Mouse (Mus musculus) forebrain, embryonic 15.5 days (tissue): Measurements from ENCODE around the gene 1700028P14Rik. TPM values are rescaled to one million over a fixed set of nuclear protein-coding genes. Genes with fewer than 3 reads are reported as not detected.
"Not testable (repeated sequence)": the region's sequence is repeated elsewhere in the genome, so short reads cannot be mapped to it uniquely, and the experiment has no call there.

Experiments
- ATAC-seq: fragments of 200-750 bp; cut with Nextera tagmentation; replicated peaks from 2 replicates; pipeline ENCODE4 v1.8.0; 2017; ENCODE audit warnings: mild to moderate bottlenecking, moderate TSS enrichment, moderate library complexity
- H3K27ac ChIP-seq: fragments of 300-500 bp; sonication (generic); replicated peaks from 2 replicates; pipeline ENCODE4 v1.5.1; 2015; ENCODE audit warnings: mild to moderate bottlenecking, inconsistent platforms
- H3K27me3 ChIP-seq: fragments of 300-500 bp; sonication (generic); 2 replicates; pipeline ENCODE4 v1.6.1; 2015; ENCODE audit warnings: inconsistent platforms
- H3K36me3 ChIP-seq: fragments of 300-500 bp; sonication (generic); 2 replicates; pipeline ENCODE4 v1.6.1; 2015; ENCODE audit warnings: mild to moderate bottlenecking, inconsistent platforms
- H3K4me1 ChIP-seq: fragments of 300-500 bp; sonication (generic); 2 replicates; pipeline ENCODE4 v1.6.1; 2015; ENCODE audit warnings: inconsistent platforms
- H3K4me2 ChIP-seq: fragments of 300-500 bp; sonication (generic); replicated peaks from 2 replicates; pipeline ENCODE4 v1.6.1; 2015; ENCODE audit warnings: mild to moderate bottlenecking, inconsistent platforms
- H3K4me3 ChIP-seq: fragments of 300-500 bp; sonication (generic); 2 replicates; pipeline ENCODE4 v1.5.1; 2015; ENCODE audit warnings: mild to moderate bottlenecking, inconsistent platforms
- H3K9ac ChIP-seq: fragments of 300-500 bp; sonication (generic); replicated peaks from 2 replicates; pipeline ENCODE4 v1.6.1; 2015; ENCODE audit warnings: mild to moderate bottlenecking, inconsistent platforms
- H3K9me3 ChIP-seq: fragments of 300-500 bp; sonication (generic); 2 replicates; pipeline ENCODE4 v1.6.1; 2016; ENCODE audit warnings: inconsistent platforms
- WGBS: fragments of 180-500 bp; shearing (Covaris S2); methylation state at CpG from one replicate; pipeline ENCODE4 v1.1.7; 2015; ENCODE audit warnings: mixed read lengths; 5-methylcytosine and 5-hydroxymethylcytosine counted together
- polyA plus RNA-seq: library from polyadenylated mRNA; unstranded; fragments of >200 nt; fragmentation: Nextera tagmentation; extraction: Ambion mirVana; gene quantifications from 2 replicates; pipeline ENCODE4 v1.2.1, GENCODE M21; 2015

Gene 1700028P14Rik
- 1.3 TPM in 2 replicates for polyA plus RNA-seq

DNA sequence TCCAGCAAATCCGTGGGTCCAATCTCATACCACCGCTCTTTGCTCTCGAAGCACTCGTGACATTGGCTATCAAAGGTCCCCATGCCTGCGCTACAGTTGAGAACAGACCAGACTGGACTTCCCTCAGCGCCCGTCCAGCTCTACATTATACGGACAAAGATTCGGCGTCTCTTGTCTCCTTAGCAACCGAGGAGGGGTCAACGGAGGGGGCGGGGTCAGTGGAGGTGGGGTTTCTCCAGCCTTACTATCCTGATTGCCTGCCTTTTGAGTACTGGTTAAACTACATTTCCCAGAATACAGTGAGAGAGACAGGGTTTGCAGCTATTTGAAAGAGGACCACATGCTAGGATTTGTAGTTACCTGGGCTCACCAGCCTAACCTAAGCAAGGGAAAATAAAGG lies at the start of gene 1700028P14Rik:
TSS of gene 1700028P14Rik (minus strand) at position 169 of the 400 bp plus-strand sequence.
- H3K9ac ChIP-seq, result no peak within 1 kb of the TSS
- H3K27ac ChIP-seq, result no peak within 1 kb of the TSS
- peak within 1 kb of the TSS; percentile 26; the same call in 1 of the 2 replicates for H3K4me3 ChIP-seq
- H3K4me1 ChIP-seq, result no peaks in the 10 kb centered on the region
- peak; percentile 83 for ATAC-seq
- H3K4me2 ChIP-seq, result peak within 1 kb of the TSS; percentile 37
- H3K36me3 ChIP-seq, result no peaks in the 10 kb centered on the region
- no peaks in the 10 kb centered on the region for H3K9me3 ChIP-seq
- 6% methylated on average over 13 of the region's 13 CpGs for WGBS
- H3K27me3 ChIP-seq, result no peaks in the 10 kb centered on the region

DNA sequence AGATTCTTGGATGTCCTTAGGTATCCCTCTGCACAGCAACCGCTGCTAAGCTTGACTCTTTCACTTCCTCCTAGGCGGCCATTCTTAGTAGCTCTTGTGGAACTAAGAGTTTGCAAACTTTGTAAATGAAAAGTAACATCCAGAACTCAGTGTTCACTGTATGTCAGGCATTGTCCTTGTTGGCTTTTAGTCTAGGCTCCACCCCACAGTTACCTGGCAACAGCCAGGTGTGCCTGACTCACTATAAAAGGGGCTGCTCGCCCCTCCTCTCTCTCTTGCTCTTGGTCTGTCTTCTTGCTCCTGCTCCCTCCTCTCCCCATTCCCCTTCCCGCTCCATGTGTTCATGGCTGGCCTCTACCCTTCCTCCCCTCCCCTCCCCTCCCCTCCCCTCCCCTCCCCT lies 46.5 kb upstream of the 1700028P14Rik start:
- Histone ChIP-seq H3K4me1 (peaks cover 4% of the 10 kb centered on the region; the same call in 1 of the 2 replicates), H3K4me3 (no peak overlapping the region), H3K36me3 (peaks cover 29% of the 10 kb centered on the region), H3K27me3 (no peaks in the 10 kb centered on the region), H3K4me2 (no peak overlapping the region), H3K9ac (no peak overlapping the region), H3K9me3 (no peaks in the 10 kb centered on the region), H3K27ac (no peak overlapping the region)
- ATAC-seq, result no peak
- 88% methylated on average over 4 of the region's 4 CpGs for WGBS

- 92% methylated on average over 7 of the region's 7 CpGs for WGBS
- no peak for ATAC-seq
- Histone ChIP-seq H3K4me3 (no peak overlapping the region), H3K27ac (no peak overlapping the region), H3K36me3 (peaks cover 29% of the 10 kb centered on the region), H3K9ac (no peak overlapping the region), H3K4me2 (no peak overlapping the region), H3K27me3 (no peaks in the 10 kb centered on the region), H3K9me3 (no peaks in the 10 kb centered on the region), H3K4me1 (peaks cover 4% of the 10 kb centered on the region; the same call in 1 of the 2 replicates)
Observed at GRCm38 (mm10) chr19:23698366-23698765, 45.8 kb upstream of the 1700028P14Rik start.

DNA sequence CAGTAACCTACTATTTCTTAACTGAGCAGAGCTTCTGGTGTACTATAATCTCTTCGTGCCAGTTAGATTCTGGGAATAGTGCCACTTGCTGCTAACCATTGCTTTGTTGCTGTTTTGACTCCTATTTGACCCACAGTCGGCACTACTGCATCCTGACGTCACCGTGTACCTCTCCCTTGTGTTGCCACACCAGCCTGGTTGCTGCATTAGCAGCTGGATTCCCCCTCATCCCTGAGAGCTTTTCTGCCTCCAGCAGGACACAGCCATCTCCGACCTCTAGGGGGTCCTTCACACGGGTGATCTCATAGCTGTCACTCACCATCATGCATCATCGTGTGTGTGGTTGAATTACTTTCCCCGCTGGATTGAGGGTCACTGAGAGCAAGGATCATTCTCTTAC lies 45.2 kb upstream of the 1700028P14Rik start:
- peaks cover 29% of the 10 kb centered on the region for H3K36me3 ChIP-seq

DNA sequence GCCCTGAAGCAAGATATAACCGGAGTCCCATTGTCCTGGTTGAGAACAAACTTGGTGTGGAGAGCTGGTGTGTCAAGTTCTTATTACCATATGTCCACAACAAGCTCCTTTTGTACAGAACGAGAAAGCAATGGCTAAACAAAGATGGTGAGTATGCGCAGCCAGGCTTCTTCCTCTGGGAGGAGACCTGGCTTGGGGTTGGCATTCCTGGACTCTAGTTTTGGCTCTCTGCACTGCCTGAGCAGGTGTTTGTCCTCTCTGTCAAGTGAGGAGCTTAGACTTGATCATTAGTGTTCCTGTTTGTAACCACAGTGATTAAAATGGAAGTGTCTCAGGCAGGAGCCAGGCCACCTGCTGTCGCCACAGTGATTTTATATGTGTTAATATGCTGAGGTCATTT lies 41.7 kb upstream of the 1700028P14Rik start:
- H3K27me3 ChIP-seq, result no peaks in the 10 kb centered on the region
- no peak overlapping the region; the same call in 1 of the 2 replicates for H3K27ac ChIP-seq
- no peak overlapping the region for H3K9ac ChIP-seq
- H3K9me3 ChIP-seq, result no peaks in the 10 kb centered on the region
- peaks cover 11% of the 10 kb centered on the region; the same call in 1 of the 2 replicates for H3K4me1 ChIP-seq
- no peak overlapping the region for H3K4me2 ChIP-seq
- WGBS, result 44% methylated on average over 4 of the region's 4 CpGs
- peak; percentile 48; the same call in 1 of the 2 replicates for ATAC-seq
- peaks cover 26% of the 10 kb centered on the region for H3K36me3 ChIP-seq
- no peak overlapping the region for H3K4me3 ChIP-seq

More for the DNA sequence above, 45.2 kb upstream of the 1700028P14Rik start:
- Histone ChIP-seq H3K4me3 (no peak overlapping the region), H3K4me1 (peaks cover 4% of the 10 kb centered on the region; the same call in 1 of the 2 replicates), H3K4me2 (no peak overlapping the region), H3K27ac (no peak overlapping the region), H3K9me3 (no peaks in the 10 kb centered on the region), H3K9ac (no peak overlapping the region), H3K27me3 (no peaks in the 10 kb centered on the region)
- 81% methylated on average over 8 of the region's 8 CpGs for WGBS
- ATAC-seq, result no peak

DNA sequence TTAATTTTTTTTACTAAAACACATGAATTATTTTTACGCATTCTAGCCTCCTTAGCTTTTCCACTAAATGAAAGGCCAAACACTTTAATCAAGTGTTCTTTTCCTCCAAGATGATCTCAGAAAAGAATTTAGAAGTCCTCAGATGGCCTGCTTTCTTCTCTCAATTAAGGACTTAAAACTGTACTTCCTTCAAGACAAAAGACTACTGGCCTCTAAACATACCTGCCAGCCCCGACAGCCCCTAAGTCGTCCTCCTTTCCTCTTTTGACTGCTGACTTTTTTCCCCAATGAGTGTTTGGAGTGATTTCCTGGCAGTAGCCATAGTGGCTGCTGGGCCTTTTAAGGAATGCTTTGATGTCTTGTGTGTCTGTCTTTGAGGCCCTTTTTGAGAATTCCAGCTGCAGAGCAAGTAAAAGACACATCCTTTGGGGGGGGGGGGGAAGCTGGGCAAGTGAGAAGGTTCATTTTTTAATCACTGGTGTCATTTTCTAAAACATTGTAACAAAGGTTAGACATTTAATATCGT lies 35.9 kb upstream of the 1700028P14Rik start:
- Histone ChIP-seq H3K9ac (0 out of 2 replicates have a peak overlapping the region, but pooled peaks have one; percentile 24), H3K27me3 (no peaks in the 10 kb centered on the region)
- WGBS, result 10% methylated on average over 4 of the region's 4 CpGs

DNA sequence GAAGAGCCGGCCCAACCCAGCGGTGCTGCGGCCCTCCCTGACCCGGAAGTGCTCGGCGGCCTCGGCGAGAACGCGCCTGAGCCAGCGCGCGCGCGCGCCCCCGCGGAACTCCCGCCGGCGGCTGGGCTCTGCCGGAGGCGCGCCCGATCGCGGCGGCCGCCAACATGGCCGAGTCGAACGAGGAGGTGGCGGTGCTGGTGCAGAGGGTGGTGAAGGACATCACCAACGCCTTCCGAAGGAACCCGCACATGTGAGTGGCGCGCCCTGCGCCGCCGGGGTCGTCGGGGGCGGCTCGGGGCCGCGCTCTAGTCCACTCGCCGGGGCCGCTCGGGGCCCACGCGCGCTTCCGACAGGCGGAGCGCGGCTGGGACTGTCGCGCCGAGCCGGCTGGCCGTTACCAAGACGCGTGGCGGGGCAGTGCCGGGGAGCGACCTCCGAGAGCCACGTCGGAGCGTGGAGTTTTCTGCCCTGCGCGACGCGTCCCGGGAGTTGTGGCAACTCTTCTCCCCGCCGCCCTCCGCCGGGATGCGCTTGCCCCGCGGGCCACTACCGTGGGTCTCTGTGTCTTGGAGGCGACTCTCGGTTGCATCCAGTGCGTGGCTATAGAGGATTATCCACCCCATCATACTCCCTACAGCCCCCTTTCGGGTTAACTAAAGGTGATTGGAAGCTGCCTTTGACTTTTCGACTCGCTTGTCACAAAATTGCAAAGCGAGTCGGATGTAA lies 34.8 kb upstream of the 1700028P14Rik start, which contains the start of gene Ptar1:
TSS of gene Ptar1 (plus strand) at position 134 of the 726 bp plus-strand sequence.
- WGBS, result under 1% methylated on average over 93 of the region's 93 CpGs
- ATAC-seq, result peak; percentile 93
- H3K4me3 ChIP-seq, result peak within 1 kb of the TSS; percentile 95
- H3K27ac ChIP-seq, result peak within 1 kb of the TSS; percentile 91
- no peaks in the 10 kb centered on the region for H3K36me3 ChIP-seq
- H3K9me3 ChIP-seq, result no peaks in the 10 kb centered on the region
- peak within 1 kb of the TSS; percentile 69 for H3K4me2 ChIP-seq
- H3K4me1 ChIP-seq, result peaks cover 23% of the 10 kb centered on the region
- peak within 1 kb of the TSS; percentile 90 for H3K9ac ChIP-seq
- H3K27me3 ChIP-seq, result no peaks in the 10 kb centered on the region

More for the DNA sequence above, 35.9 kb upstream of the 1700028P14Rik start:
- no peak for ATAC-seq
- Histone ChIP-seq H3K36me3 (no peaks in the 10 kb centered on the region), H3K4me1 (peaks cover 23% of the 10 kb centered on the region), H3K27ac (no peak overlapping the region), H3K4me2 (peak overlapping the region; percentile 69), H3K9me3 (no peaks in the 10 kb centered on the region), H3K4me3 (peak overlapping the region; percentile 95)

- ATAC-seq, result no peak
- no peaks in the 10 kb centered on the region for H3K27me3 ChIP-seq
- no peaks in the 10 kb centered on the region for H3K9me3 ChIP-seq
- H3K9ac ChIP-seq, result peak overlapping the region; percentile 90
- H3K36me3 ChIP-seq, result no peaks in the 10 kb centered on the region
- under 1% methylated on average over 14 of the region's 14 CpGs for WGBS
- peaks cover 23% of the 10 kb centered on the region for H3K4me1 ChIP-seq
- H3K4me3 ChIP-seq, result peak overlapping the region; percentile 95
- H3K4me2 ChIP-seq, result peak overlapping the region; percentile 69
- H3K27ac ChIP-seq, result peak overlapping the region; percentile 91
Observed at GRCm38 (mm10) chr19:23686962-23687295, 34.3 kb upstream of the 1700028P14Rik start.

DNA sequence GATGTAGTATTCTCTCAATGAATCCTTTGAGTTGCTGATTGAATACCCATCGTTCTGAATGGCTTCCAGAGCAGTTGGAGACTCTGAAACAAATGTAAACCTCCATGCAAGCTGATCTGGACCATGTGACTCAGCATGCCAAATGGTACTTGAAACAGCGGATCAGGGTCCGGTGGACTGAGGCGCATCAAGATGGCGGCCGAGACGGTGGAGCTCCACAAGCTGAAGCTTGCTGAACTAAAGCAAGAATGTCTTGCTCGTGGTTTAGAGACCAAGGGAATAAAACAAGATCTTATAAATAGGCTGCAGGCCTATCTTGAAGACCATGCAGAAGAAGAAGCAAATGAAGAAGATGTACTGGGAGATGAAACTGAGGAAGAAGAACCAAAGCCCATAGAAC lies 23.0 kb upstream of the 1700028P14Rik start:
- H3K27ac ChIP-seq, H3K4me2 ChIP-seq, ATAC-seq, H3K27me3 ChIP-seq, H3K9ac ChIP-seq, H3K4me3 ChIP-seq, H3K36me3 ChIP-seq, H3K9me3 ChIP-seq, H3K4me1 ChIP-seq: not testable (repeated sequence)
- WGBS, result 92% methylated on average over 8 of the region's 8 CpGs

DNA sequence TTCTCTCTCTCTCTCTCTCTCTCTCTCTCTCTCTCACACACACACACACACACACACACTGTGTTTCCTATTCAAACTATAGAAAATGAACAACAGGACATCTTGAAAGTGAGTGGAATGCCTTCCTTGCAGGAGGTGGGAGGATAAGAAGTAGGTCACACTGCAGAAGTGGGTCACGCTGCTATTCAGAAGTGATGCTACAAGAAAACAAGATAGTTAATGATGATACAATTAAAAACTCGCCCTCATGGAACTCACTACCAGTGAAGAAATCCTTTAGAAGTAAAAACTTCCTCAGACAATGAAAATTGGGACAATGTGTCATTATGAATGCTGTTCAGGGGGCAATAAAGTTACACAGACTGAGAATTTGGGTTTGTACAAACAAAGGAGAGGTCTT lies 20.4 kb upstream of the 1700028P14Rik start:
- Histone ChIP-seq H3K36me3 (no peaks in the 10 kb centered on the region), H3K27me3 (no peaks in the 10 kb centered on the region), H3K4me2 (no peak overlapping the region), H3K9me3 (no peaks in the 10 kb centered on the region), H3K4me1 (0 out of 2 replicates have a peak, but pooled peaks cover 3% of the 10 kb centered on the region), H3K4me3 (no peak overlapping the region), H3K9ac (no peak overlapping the region), H3K27ac (no peak overlapping the region)
- WGBS, result 61% methylated on average over 2 of the region's 2 CpGs
- no peak for ATAC-seq

- no peaks in the 10 kb centered on the region for H3K36me3 ChIP-seq
- H3K27me3 ChIP-seq, result no peaks in the 10 kb centered on the region
- H3K4me1 ChIP-seq, result 0 out of 2 replicates have a peak, but pooled peaks cover 3% of the 10 kb centered on the region
- ATAC-seq, result 0 out of 2 replicates have a peak, but pooled peaks have one; percentile 66
- no peak overlapping the region for H3K4me2 ChIP-seq
- WGBS, result 53% methylated on average over 6 of the region's 6 CpGs
- no peaks in the 10 kb centered on the region for H3K9me3 ChIP-seq
- no peak overlapping the region for H3K9ac ChIP-seq
- no peak overlapping the region for H3K27ac ChIP-seq
- no peak overlapping the region for H3K4me3 ChIP-seq
Observed at GRCm38 (mm10) chr19:23668142-23668655, 15.6 kb upstream of the 1700028P14Rik start.

GRCm38 (mm10) chr19:23664083-23664482 lies 11.5 kb upstream of the 1700028P14Rik start:
- no peak for ATAC-seq
- Histone ChIP-seq H3K9ac (no peak overlapping the region), H3K4me3 (no peak overlapping the region), H3K4me2 (no peak overlapping the region), H3K27me3 (no peaks in the 10 kb centered on the region), H3K9me3 (no peaks in the 10 kb centered on the region), H3K4me1 (0 out of 2 replicates have a peak, but pooled peaks cover 3% of the 10 kb centered on the region), H3K27ac (no peak overlapping the region), H3K36me3 (no peaks in the 10 kb centered on the region)
- WGBS, result 92% methylated on average over 7 of the region's 7 CpGs
